Mouse (Mus musculus): ENCODE results near the gene 3110009E18Rik. TPM values are rescaled to one million over a fixed set of nuclear protein-coding genes. Genes with fewer than 3 reads are reported as not detected.

The 3110009E18Rik gene
- polyA plus RNA-seq, 1 experiment from 2014 or later, result 22.9 TPM

DNA sequence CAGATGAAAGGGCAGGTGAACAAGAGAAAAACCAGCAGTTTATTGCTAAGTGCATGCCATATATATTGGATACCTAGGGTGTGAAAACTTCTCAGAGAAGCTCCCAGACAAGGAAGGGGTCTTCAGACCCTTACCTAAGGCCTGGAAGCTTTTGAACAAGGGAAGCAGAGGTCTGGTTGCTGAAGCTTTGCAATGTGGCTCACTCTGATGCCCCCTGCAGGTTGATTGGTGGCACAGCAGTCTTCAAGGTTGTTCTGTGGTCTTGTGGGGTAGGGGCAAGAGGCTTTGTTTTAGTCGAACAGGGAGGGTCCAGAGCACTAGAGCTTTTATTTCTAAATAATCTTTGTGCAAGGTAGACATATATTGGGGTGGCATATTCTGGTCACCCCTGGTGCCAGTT is 34.3 kb downstream of the 3110009E18Rik start:
- no peaks in the 10 kb centered on the region for H3K9me3 ChIP-seq
- H3K27ac ChIP-seq, result no peak overlapping the region
- no peaks in the 10 kb centered on the region for H3K27me3 ChIP-seq
- ATAC-seq (ENCODE audit: insufficient number of reproducible peaks, insufficient read depth, low FRiP score, low TSS enrichment), result no peak
- 30% methylated on average over 1 of the region's 1 CpGs for WGBS
- H3K36me3 ChIP-seq, result no peaks in the 10 kb centered on the region
- H3K4me1 ChIP-seq, result peaks cover 7% of the 10 kb centered on the region; the same call in 1 of the 2 replicates
- no peak overlapping the region for H3K4me3 ChIP-seq
- H3K4me2 ChIP-seq (replicated peaks), result no peak overlapping the region
- no peak overlapping the region for H3K9ac ChIP-seq

- no peak overlapping the region for H3K9ac ChIP-seq
- ATAC-seq (ENCODE audit: insufficient number of reproducible peaks, insufficient read depth, low FRiP score, low TSS enrichment), result no peak
- H3K27ac ChIP-seq, result no peak overlapping the region
- H3K4me3 ChIP-seq, result no peak overlapping the region
- no peaks in the 10 kb centered on the region for H3K9me3 ChIP-seq
- H3K4me1 ChIP-seq, result peaks cover 7% of the 10 kb centered on the region; the same call in 1 of the 2 replicates
- H3K36me3 ChIP-seq, result no peaks in the 10 kb centered on the region
- 82% methylated on average over 9 of the region's 9 CpGs for WGBS
- no peaks in the 10 kb centered on the region for H3K27me3 ChIP-seq
- H3K4me2 ChIP-seq (replicated peaks), result no peak overlapping the region
Measured at GRCm38 (mm10) chr1:120158474-120159127, 37.6 kb downstream of the 3110009E18Rik start.

DNA sequence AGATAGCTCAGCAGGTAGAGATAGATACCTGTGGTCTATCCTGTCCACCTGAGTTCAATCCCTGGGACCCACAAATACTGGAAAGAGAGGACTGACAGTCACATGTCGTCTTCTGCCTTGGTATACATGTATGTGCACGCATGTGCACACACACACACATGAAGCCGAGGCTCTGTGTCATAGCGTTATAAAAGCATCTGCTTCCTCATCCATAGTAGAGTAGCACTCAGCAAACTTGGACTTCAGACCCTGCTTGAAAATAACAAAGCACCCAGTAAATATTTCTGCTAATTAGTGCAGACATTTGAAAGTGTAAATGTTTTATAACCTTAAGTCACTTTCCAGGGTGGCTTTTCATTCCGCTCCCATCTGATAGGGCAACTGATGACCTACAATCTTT is 40.5 kb downstream of the 3110009E18Rik start:
- peaks cover 7% of the 10 kb centered on the region; the same call in 1 of the 2 replicates for H3K4me1 ChIP-seq
- no peak overlapping the region for H3K27ac ChIP-seq
- H3K4me2 ChIP-seq (replicated peaks), result no peak overlapping the region
- 89% methylated on average over 5 of the region's 5 CpGs for WGBS
- no peaks in the 10 kb centered on the region for H3K9me3 ChIP-seq
- no peak overlapping the region for H3K9ac ChIP-seq
- no peak for ATAC-seq (ENCODE audit: insufficient number of reproducible peaks, insufficient read depth, low FRiP score, low TSS enrichment)
- no peaks in the 10 kb centered on the region for H3K27me3 ChIP-seq
- no peak overlapping the region for H3K4me3 ChIP-seq
- H3K36me3 ChIP-seq, result no peaks in the 10 kb centered on the region

- Histone ChIP-seq H3K4me3 (no peak overlapping the region), H3K9me3 (no peaks in the 10 kb centered on the region), H3K36me3 (no peaks in the 10 kb centered on the region), H3K27ac (no peak overlapping the region), H3K4me2 (replicated peaks) (no peak overlapping the region), H3K4me1 (peaks cover 7% of the 10 kb centered on the region; the same call in 1 of the 2 replicates), H3K9ac (no peak overlapping the region), H3K27me3 (no peaks in the 10 kb centered on the region)
- 71% methylated on average over 1 of the region's 1 CpGs for WGBS
- no peak for ATAC-seq (ENCODE audit: insufficient number of reproducible peaks, insufficient read depth, low FRiP score, low TSS enrichment)
Measured at GRCm38 (mm10) chr1:120162616-120163015, 41.6 kb downstream of the 3110009E18Rik start.

- H3K4me2 ChIP-seq (replicated peaks), result no peak overlapping the region
- H3K9me3 ChIP-seq, result no peaks in the 10 kb centered on the region
- no peak overlapping the region for H3K27ac ChIP-seq
- ATAC-seq (ENCODE audit: insufficient number of reproducible peaks, insufficient read depth, low FRiP score, low TSS enrichment), result no peak
- H3K4me3 ChIP-seq, result no peak overlapping the region
- WGBS, result 62% methylated on average over 4 of the region's 4 CpGs
- no peaks in the 10 kb centered on the region for H3K36me3 ChIP-seq
- no peaks in the 10 kb centered on the region for H3K4me1 ChIP-seq
- H3K9ac ChIP-seq, result no peak overlapping the region
- no peaks in the 10 kb centered on the region for H3K27me3 ChIP-seq
Measured at GRCm38 (mm10) chr1:120168016-120168415, 47.0 kb downstream of the 3110009E18Rik start.

- Histone ChIP-seq H3K27me3 (no peaks in the 10 kb centered on the region), H3K4me3 (no peak overlapping the region), H3K9ac (no peak overlapping the region), H3K4me1 (no peaks in the 10 kb centered on the region), H3K27ac (no peak overlapping the region), H3K36me3 (no peaks in the 10 kb centered on the region), H3K9me3 (no peaks in the 10 kb centered on the region), H3K4me2 (replicated peaks) (no peak overlapping the region)
- no peak for ATAC-seq (ENCODE audit: insufficient number of reproducible peaks, insufficient read depth, low FRiP score, low TSS enrichment)
- WGBS, result 81% methylated on average over 7 of the region's 7 CpGs
Measured at GRCm38 (mm10) chr1:120168674-120169073, 47.7 kb downstream of the 3110009E18Rik start.

DNA sequence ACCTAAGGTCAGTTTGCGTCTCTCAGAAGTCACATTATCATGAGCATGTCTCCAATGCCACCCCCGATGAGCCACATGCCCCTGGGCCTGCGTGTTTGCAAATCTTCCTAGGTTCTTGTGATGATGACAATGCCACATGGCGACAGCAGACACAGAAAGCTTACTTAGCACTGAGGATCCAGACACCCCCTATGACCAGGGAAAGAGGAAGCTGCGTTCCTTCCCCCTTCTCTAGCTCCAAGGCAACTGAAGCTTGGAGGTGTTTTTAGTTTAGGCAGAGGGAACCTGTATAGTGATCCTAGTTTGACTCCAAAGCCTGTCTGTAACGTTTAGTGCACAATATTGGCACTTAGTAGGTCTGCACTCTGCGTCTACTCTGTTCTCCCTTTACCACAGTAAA is 49.3 kb downstream of the 3110009E18Rik start:
- Histone ChIP-seq H3K27ac (no peak overlapping the region), H3K4me1 (no peaks in the 10 kb centered on the region), H3K9me3 (no peaks in the 10 kb centered on the region), H3K4me2 (replicated peaks) (no peak overlapping the region), H3K9ac (no peak overlapping the region), H3K36me3 (no peaks in the 10 kb centered on the region), H3K27me3 (no peaks in the 10 kb centered on the region), H3K4me3 (no peak overlapping the region)
- ATAC-seq (ENCODE audit: insufficient number of reproducible peaks, insufficient read depth, low FRiP score, low TSS enrichment), result no peak
- WGBS, result 81% methylated on average over 7 of the region's 7 CpGs

DNA sequence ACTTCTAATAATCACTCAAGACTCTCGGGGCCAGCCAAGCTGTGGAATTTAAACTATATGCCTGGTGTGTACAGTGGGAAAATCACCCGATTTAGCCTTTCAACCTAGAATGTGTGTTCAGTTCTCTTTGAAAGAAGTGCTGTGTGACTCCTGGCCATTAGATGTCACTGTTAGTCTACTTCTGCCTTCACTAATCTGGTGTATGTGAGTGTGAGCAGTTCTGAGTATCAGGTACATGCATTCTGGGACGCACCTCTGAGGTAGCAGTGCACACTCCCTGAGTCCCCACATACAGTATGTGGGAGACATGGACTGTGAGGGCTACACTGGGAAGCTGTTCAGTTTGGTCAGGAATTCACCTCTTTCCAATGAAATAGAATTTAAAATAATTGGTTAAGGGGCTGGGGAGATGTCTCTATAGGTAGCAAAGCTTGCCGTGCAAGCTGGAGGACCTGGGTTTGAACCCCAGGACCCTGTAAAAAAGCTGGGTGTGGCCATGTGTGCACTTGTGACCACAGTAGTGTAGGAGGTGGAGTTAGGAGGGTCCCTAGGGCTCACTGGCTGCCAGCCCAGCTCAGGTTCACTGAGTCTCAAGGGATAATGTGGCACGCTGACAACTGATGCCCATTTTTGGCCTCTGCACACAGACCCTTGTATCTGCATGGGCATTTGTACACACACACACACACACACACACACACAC is 51.0 kb downstream of the 3110009E18Rik start:
- H3K4me3 ChIP-seq, result no peak overlapping the region
- ATAC-seq (ENCODE audit: insufficient number of reproducible peaks, insufficient read depth, low FRiP score, low TSS enrichment), result no peak
- H3K9ac ChIP-seq, result no peak overlapping the region
- no peaks in the 10 kb centered on the region for H3K27me3 ChIP-seq
- no peaks in the 10 kb centered on the region for H3K9me3 ChIP-seq
- H3K4me1 ChIP-seq, result no peaks in the 10 kb centered on the region
- H3K4me2 ChIP-seq (replicated peaks), result no peak overlapping the region
- H3K27ac ChIP-seq, result no peak overlapping the region
- no peaks in the 10 kb centered on the region for H3K36me3 ChIP-seq
- 59% methylated on average over 5 of the region's 5 CpGs for WGBS

DNA sequence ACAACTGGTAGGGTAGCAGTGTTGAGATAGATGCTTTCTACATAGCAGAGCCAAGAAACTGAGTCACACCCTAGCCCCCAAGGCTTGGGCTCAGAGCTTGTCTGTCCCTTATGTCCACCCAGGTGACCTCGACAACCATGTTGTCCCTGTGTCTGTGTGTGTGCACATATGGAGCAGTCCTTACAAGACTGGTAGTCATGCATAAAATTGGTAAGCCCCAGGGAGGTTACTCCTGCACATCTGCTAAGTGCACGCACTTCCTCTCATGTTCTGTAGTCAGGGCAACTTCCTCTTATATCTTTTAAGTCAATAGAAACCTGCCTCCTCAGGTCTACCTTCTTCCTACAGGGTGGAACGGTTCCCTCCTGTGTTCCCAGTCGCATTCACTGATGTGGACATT is 54.0 kb downstream of the 3110009E18Rik start:
- 83% methylated on average over 4 of the region's 4 CpGs for WGBS
- Histone ChIP-seq H3K9ac (no peak overlapping the region), H3K4me3 (no peak overlapping the region), H3K36me3 (no peaks in the 10 kb centered on the region), H3K27me3 (no peaks in the 10 kb centered on the region), H3K4me1 (no peaks in the 10 kb centered on the region), H3K27ac (no peak overlapping the region), H3K4me2 (replicated peaks) (no peak overlapping the region), H3K9me3 (no peaks in the 10 kb centered on the region)
- no peak for ATAC-seq (ENCODE audit: insufficient number of reproducible peaks, insufficient read depth, low FRiP score, low TSS enrichment)

GRCm38 (mm10) chr1:120176313-120176712 is 55.3 kb downstream of the 3110009E18Rik start:
- no peaks in the 10 kb centered on the region for H3K27me3 ChIP-seq
- H3K4me1 ChIP-seq, result no peaks in the 10 kb centered on the region
- WGBS, result 46% methylated on average over 14 of the region's 14 CpGs
- H3K27ac ChIP-seq, result no peak overlapping the region
- H3K9me3 ChIP-seq, result no peaks in the 10 kb centered on the region
- no peak overlapping the region for H3K9ac ChIP-seq
- no peak for ATAC-seq (ENCODE audit: insufficient number of reproducible peaks, insufficient read depth, low FRiP score, low TSS enrichment)
- H3K36me3 ChIP-seq, result no peaks in the 10 kb centered on the region
- H3K4me3 ChIP-seq, result no peak overlapping the region
- no peak overlapping the region for H3K4me2 ChIP-seq (replicated peaks)

DNA sequence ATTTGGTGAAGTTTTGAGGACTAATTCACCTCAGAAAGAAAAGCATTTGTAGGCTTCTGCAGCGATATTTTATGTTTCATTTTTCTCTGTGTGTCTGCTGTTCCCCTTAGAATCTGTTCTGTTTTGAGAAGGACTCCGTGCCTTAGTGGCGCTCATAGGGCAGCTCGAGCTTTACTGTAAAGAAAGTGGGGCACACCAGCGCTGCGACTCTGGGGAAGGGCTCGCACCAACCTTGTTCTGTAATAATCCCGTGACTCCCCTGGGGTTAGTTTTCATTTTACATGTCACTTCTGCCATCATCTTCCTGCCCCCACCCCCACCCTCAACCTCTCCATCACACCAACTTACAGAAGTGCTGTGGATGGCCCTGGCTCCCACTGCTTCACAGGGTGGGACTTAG is 56.2 kb downstream of the 3110009E18Rik start:
- no peaks in the 10 kb centered on the region for H3K4me1 ChIP-seq
- H3K36me3 ChIP-seq, result no peaks in the 10 kb centered on the region
- no peaks in the 10 kb centered on the region for H3K27me3 ChIP-seq
- H3K4me2 ChIP-seq (replicated peaks), result no peak overlapping the region
- no peak overlapping the region for H3K9ac ChIP-seq
- no peaks in the 10 kb centered on the region for H3K9me3 ChIP-seq
- WGBS, result 93% methylated on average over 8 of the region's 8 CpGs
- H3K4me3 ChIP-seq, result no peak overlapping the region
- no peak overlapping the region for H3K27ac ChIP-seq
- no peak for ATAC-seq (ENCODE audit: insufficient number of reproducible peaks, insufficient read depth, low FRiP score, low TSS enrichment)

DNA sequence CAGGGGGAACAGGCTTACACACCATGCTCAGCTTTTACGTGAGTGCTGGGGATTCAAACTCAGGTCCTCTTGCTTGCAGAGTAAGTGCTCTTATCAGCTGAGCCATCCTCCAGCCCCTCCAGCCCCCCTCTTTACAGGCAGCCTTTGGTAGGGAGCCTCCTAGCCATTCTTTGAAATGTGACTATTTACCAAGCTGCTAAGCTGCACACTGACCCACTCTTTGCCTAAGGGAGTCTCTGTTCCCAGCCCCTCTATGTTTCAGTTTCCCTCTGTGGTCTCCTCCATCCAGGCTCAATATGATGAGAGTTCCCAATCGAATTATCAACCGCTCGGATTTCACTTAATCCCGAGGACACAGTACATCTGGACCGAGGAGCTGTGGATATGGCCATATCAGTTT is 65.2 kb downstream of the 3110009E18Rik start:
- Histone ChIP-seq H3K4me2 (replicated peaks) (no peak overlapping the region), H3K27ac (no peak overlapping the region), H3K4me3 (no peak overlapping the region), H3K9ac (no peak overlapping the region), H3K9me3 (no peaks in the 10 kb centered on the region), H3K4me1 (no peaks in the 10 kb centered on the region), H3K27me3 (no peaks in the 10 kb centered on the region), H3K36me3 (no peaks in the 10 kb centered on the region)
- 43% methylated on average over 6 of the region's 6 CpGs for WGBS
- no peak for ATAC-seq (ENCODE audit: insufficient number of reproducible peaks, insufficient read depth, low FRiP score, low TSS enrichment)

All from embryonic facial prominence, embryonic 12.5 days (tissue).